Mouse (Mus musculus) liver, embryonic 12.5 days (tissue): ENCODE results near the gene Pbx1. TPM values are rescaled to one million over a fixed set of nuclear protein-coding genes. Genes with fewer than 3 reads are reported as not detected.

ENCODE experiments used
- ATAC-seq: fragments of 200-750 bp; cut with Nextera tagmentation; 2 replicates; pipeline ENCODE4 v1.8.0; 2017; ENCODE audit warnings: moderate number of reproducible peaks, mild to moderate bottlenecking, moderate library complexity
- H3K27ac ChIP-seq: fragments of 300-500 bp; sonication (generic); 2 replicates; pipeline ENCODE4 v1.5.1; 2016; ENCODE audit warnings: mild to moderate bottlenecking
- H3K27me3 ChIP-seq: fragments of 300-500 bp; sonication (generic); replicated peaks from 2 replicates; pipeline ENCODE4 v1.6.1; 2016; ENCODE audit warnings: mild to moderate bottlenecking, moderate library complexity
- H3K36me3 ChIP-seq: fragments of 300-500 bp; sonication (generic); 2 replicates; pipeline ENCODE4 v1.6.1; 2016; ENCODE audit warnings: mild to moderate bottlenecking, moderate library complexity
- H3K4me1 ChIP-seq: fragments of 300-500 bp; sonication (generic); 2 replicates; pipeline ENCODE4 v1.6.1; 2016
- H3K4me2 ChIP-seq: fragments of 300-500 bp; sonication (generic); 2 replicates; pipeline ENCODE4 v1.6.1; 2016; ENCODE audit warnings: mild to moderate bottlenecking, moderate library complexity
- H3K4me3 ChIP-seq: fragments of 300-500 bp; sonication (generic); 2 replicates; pipeline ENCODE4 v1.5.1; 2016; ENCODE audit warnings: mild to moderate bottlenecking, moderate library complexity
- H3K9ac ChIP-seq: fragments of 300-500 bp; sonication (generic); 2 replicates; pipeline ENCODE4 v1.6.1; 2016; ENCODE audit warnings: mild to moderate bottlenecking, moderate library complexity
- H3K9me3 ChIP-seq: fragments of 300-500 bp; sonication (generic); replicated peaks from 2 replicates; pipeline ENCODE4 v1.6.1; 2016; ENCODE audit warnings: mild to moderate bottlenecking, moderate library complexity
- WGBS: fragments of 180-500 bp; shearing (Covaris S2); methylation state at CpG from one replicate; pipeline ENCODE4 v1.1.7; 2016; ENCODE audit not compliant: insufficient replicate concordance; 5-methylcytosine and 5-hydroxymethylcytosine counted together
- polyA plus RNA-seq: library from polyadenylated mRNA; unstranded; fragments of >200 nt; fragmentation: Nextera tagmentation; extraction: Ambion mirVana; gene quantifications from 2 replicates; pipeline ENCODE4 v1.2.1, GENCODE M21; 2016

Pbx1 gene
- polyA plus RNA-seq, 1 experiment from 2014 or later, result 6.8 TPM

DNA sequence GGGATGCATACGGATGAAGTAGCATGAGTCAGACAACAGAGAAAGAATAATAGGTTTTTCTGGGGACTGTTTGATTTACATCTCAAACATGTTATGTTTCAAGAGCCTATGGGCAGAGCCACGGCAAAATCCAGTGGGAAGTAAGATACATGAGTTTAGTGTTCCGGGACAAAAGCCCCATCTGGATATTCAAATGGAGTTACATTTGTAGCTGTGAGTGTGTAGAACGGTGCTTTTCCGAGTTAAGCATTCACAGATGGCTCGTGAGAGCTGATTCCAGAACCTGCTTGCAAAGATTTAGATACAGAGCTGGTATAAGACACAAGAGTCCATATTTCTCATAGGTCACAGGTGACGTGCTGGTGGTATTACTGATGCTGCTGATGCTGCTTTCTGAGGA lies 238.7 kb downstream of the Pbx1 start:
- Histone ChIP-seq H3K4me1 (no peaks in the 10 kb centered on the region), H3K27ac (no peak overlapping the region), H3K9ac (no peak overlapping the region), H3K27me3 (no peaks in the 10 kb centered on the region), H3K36me3 (peaks cover 4% of the 10 kb centered on the region; the same call in 1 of the 2 replicates), H3K9me3 (no peaks in the 10 kb centered on the region), H3K4me2 (no peak overlapping the region), H3K4me3 (no peak overlapping the region)
- WGBS, result 74% methylated on average over 7 of the region's 7 CpGs
- ATAC-seq, result no peak

DNA sequence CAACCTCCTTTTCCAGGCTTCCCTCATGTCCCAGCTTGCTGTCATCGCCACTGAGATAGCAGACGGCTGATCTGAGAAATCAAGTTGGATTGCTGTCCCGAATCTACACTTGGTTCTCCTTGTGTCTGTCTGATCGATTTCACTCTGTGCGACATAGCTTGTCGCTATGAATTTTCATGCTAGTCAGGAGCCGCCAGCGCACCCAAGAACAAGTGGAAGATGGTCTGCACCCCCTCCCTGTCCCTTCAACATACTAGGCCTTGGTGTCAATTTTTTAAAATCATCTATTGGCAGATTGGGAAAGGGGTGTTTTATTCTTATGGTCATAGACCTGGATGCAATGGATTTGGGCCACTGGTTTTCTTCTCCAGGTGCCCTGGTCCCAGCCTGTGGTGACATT lies 249.3 kb downstream of the Pbx1 start:
- Histone ChIP-seq H3K9ac (no peak overlapping the region), H3K9me3 (no peaks in the 10 kb centered on the region), H3K4me1 (no peaks in the 10 kb centered on the region), H3K27ac (no peak overlapping the region), H3K4me2 (no peak overlapping the region), H3K4me3 (no peak overlapping the region), H3K27me3 (no peaks in the 10 kb centered on the region), H3K36me3 (peaks cover 12% of the 10 kb centered on the region; the same call in 1 of the 2 replicates)
- no peak for ATAC-seq
- 81% methylated on average over 8 of the region's 8 CpGs for WGBS

DNA sequence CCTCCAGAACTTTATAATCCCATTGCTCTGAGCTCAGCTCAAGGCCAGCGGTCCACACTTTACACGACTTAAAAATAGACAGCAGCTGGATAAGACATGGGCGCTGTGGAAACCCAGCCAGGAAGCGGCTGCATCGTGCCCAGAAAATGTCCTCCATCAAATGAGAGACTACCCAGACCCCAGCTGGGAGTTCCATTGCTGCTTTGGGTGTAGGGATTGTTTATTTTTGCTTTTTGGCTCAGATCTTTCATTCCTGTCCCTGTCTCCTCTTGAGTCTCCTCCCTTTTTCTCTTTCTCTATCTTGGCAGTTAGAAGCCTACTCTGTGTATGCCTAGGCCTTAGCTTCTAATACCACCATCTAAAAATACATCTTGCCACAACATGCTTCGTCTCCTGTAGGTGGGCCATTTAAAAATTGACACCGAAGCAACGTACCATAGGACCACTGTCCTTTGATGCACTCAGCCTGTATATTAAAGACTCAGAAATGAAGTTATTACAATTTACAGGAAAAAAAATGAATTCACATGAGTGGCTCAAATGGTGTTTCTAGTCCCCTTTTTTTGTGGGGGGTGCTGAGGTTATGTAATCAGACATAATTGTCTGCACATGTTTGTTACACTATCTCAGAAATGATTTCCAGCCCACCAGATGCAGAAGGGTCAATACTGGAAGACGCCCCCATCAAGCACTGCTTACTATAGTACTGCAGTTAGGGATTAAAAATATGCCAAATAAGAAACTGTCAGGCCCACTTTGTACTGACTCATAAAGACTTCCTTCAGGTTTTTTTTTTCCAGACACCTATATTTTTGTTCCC lies 251.2 kb downstream of the Pbx1 start:
- Histone ChIP-seq H3K9me3 (no peaks in the 10 kb centered on the region), H3K9ac (no peak overlapping the region), H3K4me2 (no peak overlapping the region), H3K4me3 (no peak overlapping the region), H3K27ac (no peak overlapping the region), H3K36me3 (peaks cover 12% of the 10 kb centered on the region; the same call in 1 of the 2 replicates), H3K27me3 (no peaks in the 10 kb centered on the region), H3K4me1 (no peaks in the 10 kb centered on the region)
- 78% methylated on average over 9 of the region's 9 CpGs for WGBS
- no peak for ATAC-seq

DNA sequence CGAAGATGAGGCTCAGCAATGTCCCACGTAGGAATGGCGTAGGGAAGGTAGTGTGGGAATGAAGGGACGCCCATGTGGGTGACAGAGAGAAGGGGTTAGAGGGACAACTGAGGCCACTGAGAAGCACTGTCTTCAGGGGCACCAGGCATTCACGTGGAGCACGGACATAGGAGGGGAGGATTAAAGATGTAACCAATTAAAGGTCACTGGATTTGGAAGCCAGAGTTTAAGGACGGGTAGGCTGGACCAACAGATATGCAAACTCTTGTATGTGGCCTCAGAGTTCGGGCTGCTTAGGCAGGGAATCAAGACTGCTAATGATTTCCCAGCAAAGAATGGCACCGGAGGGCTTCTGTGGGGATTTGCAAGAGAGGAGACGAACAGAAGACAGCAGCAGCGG lies 252.4 kb downstream of the Pbx1 start:
- Histone ChIP-seq H3K4me1 (no peaks in the 10 kb centered on the region), H3K9ac (no peak overlapping the region), H3K4me3 (no peak overlapping the region), H3K36me3 (peaks cover 12% of the 10 kb centered on the region; the same call in 1 of the 2 replicates), H3K9me3 (no peaks in the 10 kb centered on the region), H3K27ac (no peak overlapping the region), H3K4me2 (no peak overlapping the region), H3K27me3 (no peaks in the 10 kb centered on the region)
- 68% methylated on average over 11 of the region's 11 CpGs for WGBS
- ATAC-seq, result no peak

DNA sequence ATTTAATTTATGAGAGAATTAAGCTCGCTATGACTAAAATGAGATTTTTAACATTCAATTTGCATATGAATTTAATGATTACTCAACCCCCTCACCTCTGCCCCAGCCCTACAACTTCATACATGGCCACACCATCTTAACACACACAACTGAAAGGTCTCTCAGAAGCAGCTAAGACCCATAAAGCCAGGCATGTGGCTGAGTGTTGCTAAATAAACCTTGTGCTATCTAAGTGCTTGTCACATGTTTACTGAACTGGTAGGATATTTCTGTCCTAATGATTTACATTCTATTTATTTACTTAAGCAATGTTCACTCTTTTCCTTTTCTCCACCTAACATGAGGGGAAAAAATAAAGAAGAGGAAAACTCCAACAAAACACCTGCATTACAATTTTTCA lies 253.5 kb downstream of the Pbx1 start:
- H3K27me3 ChIP-seq, result no peaks in the 10 kb centered on the region
- H3K9me3 ChIP-seq, result no peaks in the 10 kb centered on the region
- peaks cover 12% of the 10 kb centered on the region; the same call in 1 of the 2 replicates for H3K36me3 ChIP-seq
- WGBS, result 55% methylated on average over 1 of the region's 1 CpGs
- no peak overlapping the region for H3K9ac ChIP-seq
- no peak overlapping the region for H3K27ac ChIP-seq
- H3K4me3 ChIP-seq, result no peak overlapping the region
- no peak for ATAC-seq
- no peaks in the 10 kb centered on the region for H3K4me1 ChIP-seq
- no peak overlapping the region for H3K4me2 ChIP-seq

DNA sequence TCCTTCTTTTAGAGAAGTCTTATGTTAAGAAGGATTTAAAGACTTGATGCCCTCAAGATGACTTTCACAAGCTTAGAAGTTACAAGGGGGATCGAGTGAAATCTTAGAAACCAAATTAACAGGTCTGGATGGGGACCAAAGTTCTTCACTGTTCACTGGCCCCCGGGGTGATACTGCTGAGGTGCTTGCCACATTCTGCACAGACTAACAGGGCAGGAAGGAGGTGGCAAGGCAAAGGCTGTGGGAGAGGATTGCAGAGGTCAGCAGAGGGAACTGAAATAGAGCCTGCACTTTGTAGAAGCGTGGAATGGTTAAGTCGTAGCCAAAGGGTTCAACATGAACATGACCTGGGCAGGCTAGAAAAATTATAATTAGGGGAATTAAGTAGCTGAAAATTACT lies 256.5 kb downstream of the Pbx1 start:
- no peak for ATAC-seq
- no peaks in the 10 kb centered on the region for H3K36me3 ChIP-seq
- 69% methylated on average over 4 of the region's 4 CpGs for WGBS
- no peaks in the 10 kb centered on the region for H3K27me3 ChIP-seq
- H3K4me3 ChIP-seq, result no peak overlapping the region
- no peak overlapping the region for H3K4me2 ChIP-seq
- H3K9ac ChIP-seq, result no peak overlapping the region
- no peak overlapping the region for H3K27ac ChIP-seq
- H3K4me1 ChIP-seq, result no peaks in the 10 kb centered on the region
- no peaks in the 10 kb centered on the region for H3K9me3 ChIP-seq

DNA sequence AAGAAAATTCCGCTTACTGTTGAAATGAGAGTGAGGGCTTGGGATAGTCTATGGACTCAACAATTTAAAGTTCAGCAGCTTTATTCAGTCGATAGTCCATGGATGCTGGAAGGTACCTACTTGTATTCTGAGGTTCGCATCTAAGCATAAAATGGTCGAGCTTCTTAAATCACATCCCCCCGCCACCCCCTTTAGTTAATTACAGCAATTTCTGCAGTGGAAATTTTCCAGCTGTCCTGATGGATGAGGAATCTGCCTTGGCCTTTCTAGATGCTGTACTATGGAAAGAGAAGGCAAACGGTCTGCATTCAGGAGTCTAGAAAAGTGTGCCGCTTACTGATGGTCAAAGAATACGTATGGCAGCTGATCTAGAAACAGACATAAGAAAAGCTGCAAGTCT lies 262.3 kb downstream of the Pbx1 start:
- H3K27ac ChIP-seq, result no peak overlapping the region
- H3K36me3 ChIP-seq, result no peaks in the 10 kb centered on the region
- no peaks in the 10 kb centered on the region for H3K9me3 ChIP-seq
- H3K4me3 ChIP-seq, result no peak overlapping the region
- no peak for ATAC-seq
- WGBS, result 85% methylated on average over 8 of the region's 8 CpGs
- 0 out of 2 replicates have a peak, but pooled peaks cover 4% of the 10 kb centered on the region for H3K4me1 ChIP-seq
- H3K9ac ChIP-seq, result no peak overlapping the region
- H3K4me2 ChIP-seq, result no peak overlapping the region
- no peaks in the 10 kb centered on the region for H3K27me3 ChIP-seq

DNA sequence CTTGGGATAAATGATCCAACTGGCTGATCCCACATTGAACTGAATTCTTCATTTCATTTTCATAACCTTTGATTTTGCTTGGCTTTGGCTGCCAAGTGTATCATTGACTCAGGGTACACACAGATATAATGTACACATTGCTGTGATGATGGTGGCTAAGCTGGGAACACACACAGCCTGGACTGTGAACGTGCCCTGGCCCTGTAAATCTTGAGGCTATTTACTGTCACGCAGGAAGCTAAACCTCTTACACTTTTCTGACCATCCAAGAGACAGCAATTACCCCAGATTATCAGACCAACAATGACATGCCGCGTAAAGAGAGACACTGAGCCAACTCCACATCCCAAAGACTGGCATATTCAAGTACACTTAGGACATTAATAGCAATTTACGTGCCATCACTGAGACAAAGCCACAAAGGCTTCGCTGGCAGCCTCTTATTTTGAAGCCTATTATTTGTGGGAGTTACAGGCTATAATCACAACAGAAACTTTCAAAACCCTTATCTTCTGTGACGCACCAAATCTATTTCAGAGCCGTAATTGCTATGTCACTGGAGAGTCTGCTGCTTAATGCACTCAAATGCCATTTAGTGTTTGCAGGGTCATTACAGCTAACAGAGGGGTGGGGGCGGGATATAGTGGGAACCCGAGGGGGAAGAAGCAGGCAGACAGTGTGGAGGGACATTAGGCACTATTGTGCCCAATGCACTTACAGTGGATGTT lies 262.9 kb downstream of the Pbx1 start:
- H3K4me2 ChIP-seq, result no peak overlapping the region
- H3K4me1 ChIP-seq, result 0 out of 2 replicates have a peak, but pooled peaks cover 4% of the 10 kb centered on the region
- H3K36me3 ChIP-seq, result no peaks in the 10 kb centered on the region
- no peaks in the 10 kb centered on the region for H3K9me3 ChIP-seq
- 68% methylated on average over 10 of the region's 10 CpGs for WGBS
- no peak overlapping the region for H3K9ac ChIP-seq
- no peak overlapping the region for H3K27ac ChIP-seq
- no peak for ATAC-seq
- H3K4me3 ChIP-seq, result no peak overlapping the region
- H3K27me3 ChIP-seq, result no peaks in the 10 kb centered on the region

DNA sequence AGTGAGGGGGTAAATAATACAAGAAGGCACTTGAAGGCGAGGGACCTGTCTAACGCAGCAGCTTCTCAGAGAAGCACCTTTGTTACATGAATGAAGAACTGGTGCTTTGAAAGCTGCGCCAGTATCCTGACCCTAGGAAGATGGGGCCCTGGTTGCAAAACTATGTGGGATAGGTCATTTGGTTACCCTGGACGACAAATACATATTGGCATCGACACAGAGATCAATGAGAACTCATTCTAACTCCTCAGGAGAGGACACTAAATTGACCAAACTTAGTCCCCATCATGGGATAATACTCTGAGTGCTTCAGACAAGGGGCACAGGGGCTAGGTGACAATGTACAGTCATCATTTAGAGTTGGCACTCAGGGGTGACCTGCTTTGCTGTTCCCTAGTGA lies 264.3 kb downstream of the Pbx1 start:
- Histone ChIP-seq H3K4me1 (0 out of 2 replicates have a peak, but pooled peaks cover 4% of the 10 kb centered on the region), H3K27ac (no peak overlapping the region), H3K4me2 (no peak overlapping the region), H3K27me3 (no peaks in the 10 kb centered on the region), H3K4me3 (no peak overlapping the region), H3K9ac (no peak overlapping the region), H3K9me3 (no peaks in the 10 kb centered on the region), H3K36me3 (no peaks in the 10 kb centered on the region)
- WGBS, result 66% methylated on average over 5 of the region's 5 CpGs
- no peak for ATAC-seq

DNA sequence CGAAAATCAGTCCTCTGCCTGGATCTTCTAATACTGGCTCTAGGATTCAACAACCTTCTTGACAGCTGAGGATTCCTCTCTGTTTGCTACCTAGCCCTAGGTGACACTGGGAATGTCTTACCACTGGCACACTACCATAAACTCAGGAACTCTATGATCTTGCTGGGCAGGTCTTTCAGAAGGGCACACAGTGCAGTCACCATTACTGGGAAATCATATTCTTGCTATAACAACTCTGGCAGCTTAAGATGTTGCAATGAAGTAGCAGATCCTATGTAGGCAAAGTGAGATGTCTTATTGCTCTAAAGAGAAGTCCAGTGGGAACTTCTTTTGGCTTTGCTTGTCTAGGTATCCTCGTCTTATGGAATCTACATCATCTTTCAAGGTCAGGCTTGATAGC lies 265.2 kb downstream of the Pbx1 start:
- Histone ChIP-seq H3K27me3 (no peaks in the 10 kb centered on the region), H3K9me3 (no peaks in the 10 kb centered on the region), H3K9ac (no peak overlapping the region), H3K4me2 (no peak overlapping the region), H3K36me3 (no peaks in the 10 kb centered on the region), H3K4me1 (0 out of 2 replicates have a peak, but pooled peaks cover 4% of the 10 kb centered on the region), H3K4me3 (no peak overlapping the region), H3K27ac (no peak overlapping the region)
- WGBS, result 53% methylated on average over 2 of the region's 2 CpGs
- ATAC-seq, result no peak

DNA sequence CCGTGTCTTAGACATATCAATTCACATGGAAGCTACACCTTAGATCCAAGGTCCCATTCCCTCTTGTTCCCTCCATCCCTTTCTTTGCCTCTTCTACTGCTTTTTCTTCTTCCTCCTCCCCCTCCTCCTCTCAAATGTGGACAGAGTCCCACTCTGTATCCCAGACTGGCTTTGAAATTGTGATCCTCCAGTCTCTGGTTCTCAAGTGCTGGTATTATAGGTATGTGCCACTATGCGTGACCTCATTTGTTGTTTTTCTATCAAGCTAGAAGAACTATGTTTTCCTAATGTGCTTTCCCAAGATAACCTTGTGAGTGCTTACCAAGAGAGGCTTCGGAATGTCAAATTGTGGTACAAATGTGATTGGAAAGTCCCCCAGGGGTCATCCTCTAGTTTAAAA lies 267.1 kb downstream of the Pbx1 start:
- WGBS, result 67% methylated on average over 3 of the region's 3 CpGs

DNA sequence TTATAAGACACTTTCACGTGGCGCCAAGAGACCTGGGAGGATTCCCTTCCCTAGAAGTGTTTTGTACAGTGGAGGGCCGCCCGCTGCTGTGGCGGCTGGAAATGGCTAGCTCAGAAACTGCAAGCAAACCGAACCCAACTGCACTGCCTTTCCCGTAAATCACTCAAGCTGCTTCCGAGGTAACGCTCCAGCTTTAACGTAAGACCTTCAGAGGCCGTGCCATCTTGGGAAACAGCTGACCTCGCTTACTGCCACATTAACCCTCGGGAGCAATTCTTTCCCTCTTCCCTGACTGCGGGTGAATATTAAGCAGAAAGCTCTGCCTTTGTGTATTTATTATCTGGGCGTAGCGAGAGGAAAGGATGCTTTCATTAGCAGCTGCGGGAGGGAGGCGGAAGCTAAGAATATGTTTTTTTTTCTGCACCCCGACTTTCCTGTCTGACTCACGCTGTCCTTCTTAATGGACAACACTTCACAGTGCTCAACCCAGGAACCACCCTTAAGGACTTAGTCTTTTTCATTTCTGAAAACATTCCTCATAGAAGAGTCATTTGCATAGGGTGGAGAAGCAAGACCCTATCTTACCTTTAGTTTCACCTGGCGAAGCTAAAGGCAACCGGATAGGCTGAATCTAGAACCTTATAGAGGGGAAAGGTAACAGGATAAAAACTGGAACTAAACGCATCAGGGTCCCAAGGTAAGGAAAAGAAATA lies 268.4 kb downstream of the Pbx1 start:
- 73% methylated on average over 23 of the region's 23 CpGs for WGBS
- no peak overlapping the region for H3K4me2 ChIP-seq

More for the DNA sequence above, 267.1 kb downstream of the Pbx1 start:
- no peak for ATAC-seq
- Histone ChIP-seq H3K27ac (no peak overlapping the region), H3K4me2 (no peak overlapping the region), H3K4me1 (0 out of 2 replicates have a peak, but pooled peaks cover 4% of the 10 kb centered on the region), H3K36me3 (no peaks in the 10 kb centered on the region), H3K9me3 (no peaks in the 10 kb centered on the region), H3K9ac (no peak overlapping the region), H3K27me3 (no peaks in the 10 kb centered on the region), H3K4me3 (no peak overlapping the region)

More for the DNA sequence above, 268.4 kb downstream of the Pbx1 start:
- Histone ChIP-seq H3K36me3 (no peaks in the 10 kb centered on the region), H3K4me3 (no peak overlapping the region), H3K27me3 (no peaks in the 10 kb centered on the region), H3K9me3 (no peaks in the 10 kb centered on the region), H3K4me1 (0 out of 2 replicates have a peak, but pooled peaks cover 4% of the 10 kb centered on the region), H3K9ac (no peak overlapping the region), H3K27ac (no peak overlapping the region)
- no peak for ATAC-seq
